Mouse (Mus musculus) limb, embryonic 14.5 days (tissue): ENCODE measurements around the gene Fancf. TPM values are rescaled to one million over a fixed set of nuclear protein-coding genes. Genes with fewer than 3 reads are reported as not detected.

Experiments
- ATAC-seq: fragments of 200-750 bp; cut with Nextera tagmentation; 2 replicates; pipeline ENCODE4 v1.8.0; 2017; ENCODE audit warnings: low read depth, moderate number of reproducible peaks, moderate TSS enrichment; ENCODE audit not compliant: low FRiP score
- DNase-seq: peaks from one replicate; pipeline ENCODE4 v3.0.0-alpha.2; 2015; ENCODE audit warnings: low spot score
- H3K27ac ChIP-seq: fragments of 300-500 bp; sonication (generic); replicated peaks from 2 replicates; pipeline ENCODE4 v1.5.1; 2014; ENCODE audit warnings: low read depth, mild to moderate bottlenecking, low read length, moderate library complexity, mixed read lengths
- H3K27me3 ChIP-seq: fragments of 300-500 bp; sonication (generic); 2 replicates; pipeline ENCODE4 v1.6.1; 2014; ENCODE audit warnings: low read length, mixed read lengths; ENCODE audit not compliant: control insufficient read depth, insufficient read depth
- H3K36me3 ChIP-seq: fragments of 300-500 bp; sonication (generic); 2 replicates; pipeline ENCODE4 v1.6.1; 2014; ENCODE audit warnings: mild to moderate bottlenecking, low read length, moderate library complexity, mixed read lengths; ENCODE audit not compliant: control insufficient read depth, insufficient read depth
- H3K4me1 ChIP-seq: fragments of 300-500 bp; sonication (generic); 2 replicates; pipeline ENCODE4 v1.6.1; 2014; ENCODE audit warnings: antibody characterized with exemption, low read length, mixed read lengths; ENCODE audit not compliant: control insufficient read depth, insufficient read depth
- H3K4me2 ChIP-seq: fragments of 300-500 bp; sonication (generic); replicated peaks from 2 replicates; pipeline ENCODE4 v1.6.1; 2014; ENCODE audit warnings: low read depth, mild to moderate bottlenecking, low read length, moderate library complexity; ENCODE audit not compliant: severe bottlenecking
- H3K4me3 ChIP-seq: fragments of 300-500 bp; sonication (generic); replicated peaks from 2 replicates; pipeline ENCODE4 v1.5.1; 2014; ENCODE audit warnings: low read length
- H3K9ac ChIP-seq: fragments of 300-500 bp; sonication (generic); 2 replicates; pipeline ENCODE4 v1.6.1; 2014; ENCODE audit warnings: mild to moderate bottlenecking, low read depth, low read length, moderate library complexity; ENCODE audit not compliant: severe bottlenecking
- H3K9me3 ChIP-seq: fragments of 300-500 bp; sonication (generic); 2 replicates; pipeline ENCODE4 v1.6.1; 2016; ENCODE audit warnings: low read length; ENCODE audit not compliant: control insufficient read depth
- POLR2A ChIP-seq: fragments of 200-500 bp; IDR thresholded peaks from 2 replicates; pipeline ENCODE4 v1.8.0; 2012; ENCODE audit warnings: inconsistent platforms, mild to moderate bottlenecking, moderate library complexity, borderline replicate concordance; ENCODE audit not compliant: insufficient read depth, insufficient read length; ENCODE audit errors: extremely low read depth
- WGBS: fragments of 180-500 bp; shearing (Covaris S2); extraction: QIAGEN DNeasy Blood & Tissue Kit; methylation state at CpG from one replicate; pipeline ENCODE4 v1.1.7; 2014; 5-methylcytosine and 5-hydroxymethylcytosine counted together
- polyA plus RNA-seq, 2 experiments: library from polyadenylated mRNA; depleted of rRNA in 1 of 2; stranded (reverse) in 1 of 2; unstranded in 1 of 2; fragments of >200 nt; fragmentation: Nextera tagmentation in 1 of 2; extraction: Ambion mirVana in 1 of 2; gene quantifications; 2 replicates each; pipeline versions ENCODE4 v1.2.1 to v1.2.3; 2012 to 2014

The Fancf gene
- polyA plus RNA-seq, 2 experiments = 16.6 to 19.4 TPM

- H3K36me3 ChIP-seq = no peaks in the 10 kb centered on the region
- 78% methylated on average over 6 of the region's 6 CpGs for whole genome bisulfite sequencing
- no peak overlapping the region for H3K27ac ChIP-seq
- H3K9me3 ChIP-seq = no peaks in the 10 kb centered on the region
- H3K4me2 ChIP-seq = no peak overlapping the region
- no peaks in the 10 kb centered on the region for H3K4me1 ChIP-seq
- no peak for DNase-seq
- no peak overlapping the region for H3K4me3 ChIP-seq
- ATAC-seq = no peak
- no peaks in the 10 kb centered on the region for H3K27me3 ChIP-seq
- TF ChIP-seq POLR2A = no peak
- H3K9ac ChIP-seq = no peak overlapping the region
Observed at GRCm38 (mm10) chr7:51850877-51851276, 11.2 kb downstream of the Fancf start.

GRCm38 (mm10) chr7:51840515-51840914 lies 21.6 kb downstream of the Fancf start:
- DNase-seq (no peak), ATAC-seq (no peak)
- no peak overlapping the region for H3K27ac ChIP-seq
- peaks cover 10% of the 10 kb centered on the region; the same call in 1 of the 2 replicates for H3K9me3 ChIP-seq
- no peaks in the 10 kb centered on the region for H3K4me1 ChIP-seq
- no peak for TF ChIP-seq POLR2A
- H3K27me3 ChIP-seq = no peaks in the 10 kb centered on the region
- no peak overlapping the region for H3K9ac ChIP-seq
- WGBS = 70% methylated on average over 7 of the region's 7 CpGs
- no peak overlapping the region for H3K4me3 ChIP-seq
- no peaks in the 10 kb centered on the region for H3K36me3 ChIP-seq
- H3K4me2 ChIP-seq = no peak overlapping the region

GRCm38 (mm10) chr7:51831917-51832316 lies 30.1 kb downstream of the Fancf start:
- Histone ChIP-seq H3K9ac (no peak overlapping the region), H3K27me3 (no peaks in the 10 kb centered on the region), H3K9me3 (no peaks in the 10 kb centered on the region), H3K4me3 (no peak overlapping the region), H3K36me3 (no peaks in the 10 kb centered on the region), H3K27ac (0 out of 2 replicates have a peak overlapping the region, but pooled peaks have one; percentile 13), H3K4me1 (peaks cover 9% of the 10 kb centered on the region; the same call in 1 of the 2 replicates), H3K4me2 (no peak overlapping the region)
- DNase-seq = peak; percentile 66
- no peak for TF ChIP-seq POLR2A
- 4% methylated on average over 7 of the region's 7 CpGs for WGBS
- ATAC-seq = peak; percentile 73

GRCm38 (mm10) chr7:51823562-51824338 lies 38.3 kb downstream of the Fancf start:
- no peak overlapping the region for H3K4me3 ChIP-seq
- H3K4me2 ChIP-seq = no peak overlapping the region
- no peaks in the 10 kb centered on the region for H3K36me3 ChIP-seq
- no peak overlapping the region for H3K9ac ChIP-seq
- H3K27ac ChIP-seq = no peak overlapping the region
- 72% methylated on average over 7 of the region's 7 CpGs for WGBS
- TF ChIP-seq POLR2A = no peak
- no peaks in the 10 kb centered on the region for H3K4me1 ChIP-seq
- ATAC-seq (no peak), DNase-seq (no peak)
- H3K27me3 ChIP-seq = no peaks in the 10 kb centered on the region
- no peaks in the 10 kb centered on the region for H3K9me3 ChIP-seq

- ATAC-seq (peak; percentile 30; the same call in 1 of the 2 replicates), DNase-seq (no peak)
- no peak overlapping the region for H3K9ac ChIP-seq
- no peaks in the 10 kb centered on the region for H3K4me1 ChIP-seq
- no peak overlapping the region for H3K27ac ChIP-seq
- H3K4me3 ChIP-seq = no peak overlapping the region
- no peaks in the 10 kb centered on the region for H3K27me3 ChIP-seq
- 39% methylated on average over 2 of the region's 2 CpGs for WGBS
- no peak overlapping the region for H3K4me2 ChIP-seq
- TF ChIP-seq POLR2A = no peak
- H3K36me3 ChIP-seq = no peaks in the 10 kb centered on the region
- no peaks in the 10 kb centered on the region for H3K9me3 ChIP-seq
Observed at GRCm38 (mm10) chr7:51821467-51821866, 40.6 kb downstream of the Fancf start.
